Mouse (Mus musculus) midbrain, embryonic 11.5 days (tissue): ENCODE measurements around the gene Zfp182. TPM values are rescaled to one million over a fixed set of nuclear protein-coding genes. Genes with fewer than 3 reads are reported as not detected.

ENCODE experiments used
- polyA plus RNA-seq: library from polyadenylated mRNA; unstranded; fragments of >200 nt; fragmentation: Nextera tagmentation; extraction: Ambion mirVana; gene quantifications from 2 replicates; pipeline ENCODE4 v1.2.1, GENCODE M21; 2014

Zfp182 gene
- polyA plus RNA-seq, 1 experiment from 2014 or later: 7.7 TPM

Other genes starting within 250 kb of the Zfp182 start
- gene Timp1, start 192.2 kb downstream of the Zfp182 start, polyA plus RNA-seq: 8.1 and 8.4 TPM in 2 replicates
- 11.9 and 14.8 TPM in 2 replicates for gene Syn1, start 141.3 kb downstream of the Zfp182 start, polyA plus RNA-seq
- gene Cfp, start 130.8 kb downstream of the Zfp182 start, polyA plus RNA-seq: 4.2 and 4.6 TPM in 2 replicates
- gene Elk1, start 111.7 kb downstream of the Zfp182 start, polyA plus RNA-seq: 4.5 and 6.4 TPM in 2 replicates
- gene Uxt, start 100.3 kb downstream of the Zfp182 start, polyA plus RNA-seq: 62.5 and 66.4 TPM in 2 replicates
- gene Spaca5, start 6.1 kb upstream of the Zfp182 start, polyA plus RNA-seq: not detected in 2 replicates
- 3.1 and 3.4 TPM in 2 replicates for gene Zfp300, start 27.2 kb upstream of the Zfp182 start, polyA plus RNA-seq
- not detected in 2 replicates for gene Ssxa1, start 53.5 kb upstream of the Zfp182 start, polyA plus RNA-seq
- gene Gm21876, start 113.3 kb upstream of the Zfp182 start, polyA plus RNA-seq: not detected in 2 replicates